Mouse (Mus musculus): ENCODE results near the gene Dpm3. TPM values are rescaled to one million over a fixed set of nuclear protein-coding genes. Genes with fewer than 3 reads are reported as not detected.

Dpm3 gene
- polyA plus RNA-seq, 1 experiment, result 156 TPM

- Histone ChIP-seq H3K4me1 (ENCODE audit: control insufficient read depth, insufficient read depth, low read length) (peaks cover 4% of the 10 kb centered on the region), H3K4me3 (ENCODE audit: insufficient read depth, low read length) (no peak overlapping the region), H3K27ac (ENCODE audit: insufficient read depth, low read length) (no peak overlapping the region)
- TF ChIP-seq POLR2A (IDR thresholded peaks at IDR 0.05; ENCODE audit: extremely low read depth, insufficient read depth, low read length) (no peak), CTCF (IDR thresholded peaks at IDR 0.05; ENCODE audit: extremely low read depth, insufficient read depth, low read length) (peak; percentile 82)
Measured at GRCm38 (mm10) chr3:89242331-89242895, 16.7 kb upstream of the Dpm3 start.

GRCm38 (mm10) chr3:89243609-89244008, 15.5 kb upstream of the Dpm3 start:
- Histone ChIP-seq H3K4me1 (ENCODE audit: control insufficient read depth, insufficient read depth, low read length) (peaks cover 4% of the 10 kb centered on the region; the same call in 1 of the 2 replicates), H3K4me3 (ENCODE audit: insufficient read depth, low read length) (peak overlapping the region; percentile 70), H3K27ac (ENCODE audit: insufficient read depth, low read length) (no peak overlapping the region)
- TF ChIP-seq CTCF (IDR thresholded peaks at IDR 0.05; ENCODE audit: extremely low read depth, insufficient read depth, low read length), result peak; percentile 32; the same call in 1 of the 2 replicates
- no peak for TF ChIP-seq POLR2A (IDR thresholded peaks at IDR 0.05; ENCODE audit: extremely low read depth, insufficient read depth, low read length)

GRCm38 (mm10) chr3:89244158-89244981, 14.8 kb upstream of the Dpm3 start:
- TF ChIP-seq CTCF (IDR thresholded peaks at IDR 0.05; ENCODE audit: extremely low read depth, insufficient read depth, low read length), result 0 out of 2 replicates have a peak, but pooled peaks have one; percentile 7
- TF ChIP-seq POLR2A (IDR thresholded peaks at IDR 0.05; ENCODE audit: extremely low read depth, insufficient read depth, low read length), result no peak
- peaks cover 2% of the 10 kb centered on the region; the same call in 1 of the 2 replicates for H3K4me1 ChIP-seq (ENCODE audit: control insufficient read depth, insufficient read depth, low read length)
- H3K4me3 ChIP-seq (ENCODE audit: insufficient read depth, low read length), result peak overlapping the region; percentile 70
- H3K27ac ChIP-seq (ENCODE audit: insufficient read depth, low read length), result no peak overlapping the region

GRCm38 (mm10) chr3:89244982-89245687, 14.0 kb upstream of the Dpm3 start:
- peak overlapping the region; percentile 83 for H3K27ac ChIP-seq (ENCODE audit: insufficient read depth, low read length)
- peaks cover 2% of the 10 kb centered on the region; the same call in 1 of the 2 replicates for H3K4me1 ChIP-seq (ENCODE audit: control insufficient read depth, insufficient read depth, low read length)
- TF ChIP-seq POLR2A (IDR thresholded peaks at IDR 0.05; ENCODE audit: extremely low read depth, insufficient read depth, low read length) (no peak), CTCF (IDR thresholded peaks at IDR 0.05; ENCODE audit: extremely low read depth, insufficient read depth, low read length) (no peak)
- peak overlapping the region; percentile 70 for H3K4me3 ChIP-seq (ENCODE audit: insufficient read depth, low read length)

- Histone ChIP-seq H3K4me1 (ENCODE audit: control insufficient read depth, insufficient read depth, low read length) (peaks cover 2% of the 10 kb centered on the region; the same call in 1 of the 2 replicates), H3K27ac (ENCODE audit: insufficient read depth, low read length) (peak within 1 kb of the TSS; percentile 83), H3K4me3 (ENCODE audit: insufficient read depth, low read length) (peak within 1 kb of the TSS; percentile 70)
- 0 out of 2 replicates have a peak, but pooled peaks have one; percentile 15 for TF ChIP-seq POLR2A (IDR thresholded peaks at IDR 0.05; ENCODE audit: extremely low read depth, insufficient read depth, low read length)
- no peak for TF ChIP-seq CTCF (IDR thresholded peaks at IDR 0.05; ENCODE audit: extremely low read depth, insufficient read depth, low read length)
Measured at GRCm38 (mm10) chr3:89245688-89246171, 13.4 kb upstream of the Dpm3 start, which contains the start of gene Krtcap2. Gene Krtcap2 (plus strand): TSS chr3:89245966.

GRCm38 (mm10) chr3:89246261-89247100, 12.7 kb upstream of the Dpm3 start, which contains the start of gene Trim46:
Gene Trim46 (minus strand): TSS chr3:89246309.
- TF ChIP-seq CTCF (IDR thresholded peaks at IDR 0.05; ENCODE audit: extremely low read depth, insufficient read depth, low read length), result peak; percentile 94
- TF ChIP-seq POLR2A (IDR thresholded peaks at IDR 0.05; ENCODE audit: extremely low read depth, insufficient read depth, low read length), result peak; percentile 60; the same call in 1 of the 2 replicates
- H3K27ac ChIP-seq (ENCODE audit: insufficient read depth, low read length), result peak within 1 kb of the TSS; percentile 83
- peaks cover 2% of the 10 kb centered on the region; the same call in 1 of the 2 replicates for H3K4me1 ChIP-seq (ENCODE audit: control insufficient read depth, insufficient read depth, low read length)
- peak within 1 kb of the TSS; percentile 70 for H3K4me3 ChIP-seq (ENCODE audit: insufficient read depth, low read length)

- no peak overlapping the region for H3K4me3 ChIP-seq (ENCODE audit: insufficient read depth, low read length)
- TF ChIP-seq POLR2A (IDR thresholded peaks at IDR 0.05; ENCODE audit: extremely low read depth, insufficient read depth, low read length), result no peak
- TF ChIP-seq CTCF (IDR thresholded peaks at IDR 0.05; ENCODE audit: extremely low read depth, insufficient read depth, low read length), result no peak
- H3K4me1 ChIP-seq (ENCODE audit: control insufficient read depth, insufficient read depth, low read length), result peaks cover 2% of the 10 kb centered on the region; the same call in 1 of the 2 replicates
- H3K27ac ChIP-seq (ENCODE audit: insufficient read depth, low read length), result no peak overlapping the region
Measured at GRCm38 (mm10) chr3:89247466-89247865, 11.7 kb upstream of the Dpm3 start.

- no peak overlapping the region for H3K4me3 ChIP-seq (ENCODE audit: insufficient read depth, low read length)
- H3K4me1 ChIP-seq (ENCODE audit: control insufficient read depth, insufficient read depth, low read length), result peaks cover 2% of the 10 kb centered on the region; the same call in 1 of the 2 replicates
- TF ChIP-seq CTCF (IDR thresholded peaks at IDR 0.05; ENCODE audit: extremely low read depth, insufficient read depth, low read length), result peak; percentile 90
- TF ChIP-seq POLR2A (IDR thresholded peaks at IDR 0.05; ENCODE audit: extremely low read depth, insufficient read depth, low read length), result no peak; the same call in 1 of the 2 replicates
- H3K27ac ChIP-seq (ENCODE audit: insufficient read depth, low read length), result no peak overlapping the region
Measured at GRCm38 (mm10) chr3:89250435-89251040, 8.6 kb upstream of the Dpm3 start.
